Mouse (Mus musculus) heart, embryonic 14.5 days (tissue): ENCODE measurements around the gene Enah. TPM values are rescaled to one million over a fixed set of nuclear protein-coding genes. Genes with fewer than 3 reads are reported as not detected.

Experiments
- ATAC-seq: fragments of 200-750 bp; cut with Nextera tagmentation; 2 replicates; pipeline ENCODE4 v1.8.0; 2017; ENCODE audit warnings: low read depth, moderate TSS enrichment; ENCODE audit not compliant: insufficient number of reproducible peaks, insufficient read depth, low FRiP score
- H3K27ac ChIP-seq, 2 experiments: fragments of 200-500 bp in 1 of 2; fragments of 300-500 bp in 1 of 2; sonication (generic) in 1 of 2; replicated peaks in 1 of 2; 2 replicates each; pipeline ENCODE4 v1.5.1; 2012 to 2014; ENCODE audit warnings: low read depth in 2 of 2, low read length in 2 of 2, control low read depth in 1 of 2, mild to moderate bottlenecking in 1 of 2, mixed read lengths in 1 of 2; ENCODE audit not compliant: control insufficient read depth in 1 of 2, insufficient read depth in 1 of 2
- H3K27me3 ChIP-seq: fragments of 300-500 bp; sonication (generic); 2 replicates; pipeline ENCODE4 v1.6.1; 2014; ENCODE audit warnings: mild to moderate bottlenecking, low read length, control low read depth; ENCODE audit not compliant: control insufficient read depth, insufficient read depth
- H3K36me3 ChIP-seq: fragments of 300-500 bp; sonication (generic); 2 replicates; pipeline ENCODE4 v1.6.1; 2014; ENCODE audit warnings: mild to moderate bottlenecking, control low read depth, low read length, mixed read lengths; ENCODE audit not compliant: control insufficient read depth, insufficient read depth
- H3K4me1 ChIP-seq, 2 experiments: fragments of 200-500 bp in 1 of 2; fragments of 300-500 bp in 1 of 2; sonication (generic) in 1 of 2; 2 replicates each; pipeline ENCODE4 v1.6.1; 2012 to 2014; ENCODE audit warnings: low read length in 2 of 2, control low read depth in 1 of 2, mixed read lengths in 1 of 2; ENCODE audit not compliant: control insufficient read depth in 2 of 2, insufficient read depth in 2 of 2
- H3K4me2 ChIP-seq: fragments of 300-500 bp; sonication (generic); 2 replicates; pipeline ENCODE4 v1.6.1; 2014; ENCODE audit warnings: mild to moderate bottlenecking, low read length
- H3K4me3 ChIP-seq, 2 experiments: fragments of 200-500 bp in 1 of 2; fragments of 300-500 bp in 1 of 2; sonication (generic) in 1 of 2; 2 replicates each; pipeline ENCODE4 v1.5.1; 2012 to 2014; ENCODE audit warnings: low read length in 2 of 2, mild to moderate bottlenecking in 2 of 2, control low read depth in 1 of 2, low read depth in 1 of 2, moderate library complexity in 1 of 2; ENCODE audit not compliant: control insufficient read depth in 1 of 2, insufficient read depth in 1 of 2
- H3K9ac ChIP-seq: fragments of 300-500 bp; sonication (generic); 2 replicates; pipeline ENCODE4 v1.6.1; 2014; ENCODE audit warnings: mild to moderate bottlenecking, low read length
- H3K9me3 ChIP-seq: fragments of 300-500 bp; sonication (generic); 2 replicates; pipeline ENCODE4 v1.6.1; 2016; ENCODE audit warnings: low read length, control low read depth; ENCODE audit not compliant: control insufficient read depth
- WGBS: fragments of 180-500 bp; shearing (Covaris S2); extraction: QIAGEN DNeasy Blood & Tissue Kit; methylation state at CpG from one replicate; pipeline ENCODE4 v1.1.7; 2014; 5-methylcytosine and 5-hydroxymethylcytosine counted together
- polyA plus RNA-seq: library from polyadenylated mRNA; unstranded; fragments of >200 nt; fragmentation: Nextera tagmentation; extraction: Ambion mirVana; gene quantifications from 2 replicates; pipeline ENCODE4 v1.2.1, GENCODE M21; 2014

The Enah gene
- polyA plus RNA-seq, 1 experiment from 2014 or later: 26.1 TPM

DNA sequence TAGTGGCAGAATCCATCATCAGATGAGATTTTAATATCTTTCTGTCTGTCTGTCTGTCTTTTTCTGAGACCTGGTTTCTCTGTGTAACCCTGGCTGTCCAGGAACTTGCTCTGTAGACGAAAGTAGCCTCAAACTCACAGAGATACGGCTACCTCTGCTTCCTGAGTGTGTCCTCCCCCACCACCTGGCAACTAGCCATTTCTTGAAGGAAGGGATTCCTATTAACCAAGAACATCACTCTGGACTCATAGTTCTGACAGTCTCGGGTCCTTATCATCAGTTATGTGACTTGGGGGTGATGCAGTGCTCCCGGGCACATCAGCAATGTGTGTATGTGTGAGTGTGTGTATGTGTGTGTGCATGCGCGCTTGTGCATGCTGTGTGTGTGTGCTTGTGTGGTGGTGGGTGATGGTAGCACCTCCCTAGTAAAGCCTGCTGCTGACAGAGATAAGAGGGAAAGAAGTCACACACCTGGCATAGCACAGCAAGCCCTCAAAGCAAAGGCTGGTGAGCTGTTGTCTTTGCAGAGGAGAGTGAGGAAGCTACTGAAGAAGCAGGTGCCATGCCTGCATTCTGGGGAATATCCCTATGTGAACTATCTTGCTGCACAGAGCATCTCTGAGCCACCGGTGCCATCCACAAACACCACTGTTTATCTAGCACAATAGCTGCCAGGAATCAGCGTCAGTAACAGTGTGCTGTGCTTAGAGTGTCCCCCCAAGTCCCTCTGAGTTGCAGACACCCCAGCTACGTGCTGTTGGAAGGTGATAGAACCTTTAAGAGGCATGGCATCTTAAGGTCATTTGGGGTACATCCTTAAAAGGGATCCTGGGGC, 146.5 kb downstream of the Enah start:
- ATAC-seq: no peak
- H3K4me3 ChIP-seq: no peak overlapping the region
- no peak overlapping the region for H3K9ac ChIP-seq
- 60% methylated on average over 9 of the region's 9 CpGs for WGBS
- no peaks in the 10 kb centered on the region for H3K4me1 ChIP-seq
- no peak overlapping the region for H3K27ac ChIP-seq
- no peak overlapping the region for H3K4me2 ChIP-seq
- no peaks in the 10 kb centered on the region; the same call in 1 of the 2 replicates for H3K27me3 ChIP-seq
- no peaks in the 10 kb centered on the region for H3K36me3 ChIP-seq
- H3K9me3 ChIP-seq: no peaks in the 10 kb centered on the region

DNA sequence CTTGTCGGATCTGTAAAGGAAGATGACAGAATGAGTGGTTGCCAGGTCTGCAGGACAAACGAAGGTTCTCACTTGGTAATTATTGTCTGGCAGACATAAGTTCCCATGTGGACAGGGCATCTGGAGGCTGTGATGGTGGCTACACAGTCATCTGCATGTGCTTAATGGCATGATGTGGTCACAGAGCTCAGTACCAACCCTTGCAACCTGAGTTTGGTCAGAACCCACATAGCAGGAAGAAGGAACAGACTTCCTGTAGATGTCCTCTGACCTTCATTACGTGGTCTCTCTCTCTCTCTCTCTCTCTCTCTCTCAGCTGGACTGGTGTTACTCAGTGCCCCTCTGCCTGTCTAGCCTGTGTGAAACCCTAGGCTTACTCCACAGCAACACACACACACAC, 147.2 kb downstream of the Enah start:
- no peaks in the 10 kb centered on the region for H3K4me1 ChIP-seq
- no peak overlapping the region for H3K27ac ChIP-seq
- H3K27me3 ChIP-seq: no peaks in the 10 kb centered on the region
- no peaks in the 10 kb centered on the region for H3K36me3 ChIP-seq
- whole genome bisulfite sequencing: 66% methylated on average over 3 of the region's 3 CpGs
- H3K4me3 ChIP-seq: no peak overlapping the region
- no peaks in the 10 kb centered on the region for H3K9me3 ChIP-seq
- ATAC-seq: no peak
- no peak overlapping the region for H3K4me2 ChIP-seq
- H3K9ac ChIP-seq: no peak overlapping the region

DNA sequence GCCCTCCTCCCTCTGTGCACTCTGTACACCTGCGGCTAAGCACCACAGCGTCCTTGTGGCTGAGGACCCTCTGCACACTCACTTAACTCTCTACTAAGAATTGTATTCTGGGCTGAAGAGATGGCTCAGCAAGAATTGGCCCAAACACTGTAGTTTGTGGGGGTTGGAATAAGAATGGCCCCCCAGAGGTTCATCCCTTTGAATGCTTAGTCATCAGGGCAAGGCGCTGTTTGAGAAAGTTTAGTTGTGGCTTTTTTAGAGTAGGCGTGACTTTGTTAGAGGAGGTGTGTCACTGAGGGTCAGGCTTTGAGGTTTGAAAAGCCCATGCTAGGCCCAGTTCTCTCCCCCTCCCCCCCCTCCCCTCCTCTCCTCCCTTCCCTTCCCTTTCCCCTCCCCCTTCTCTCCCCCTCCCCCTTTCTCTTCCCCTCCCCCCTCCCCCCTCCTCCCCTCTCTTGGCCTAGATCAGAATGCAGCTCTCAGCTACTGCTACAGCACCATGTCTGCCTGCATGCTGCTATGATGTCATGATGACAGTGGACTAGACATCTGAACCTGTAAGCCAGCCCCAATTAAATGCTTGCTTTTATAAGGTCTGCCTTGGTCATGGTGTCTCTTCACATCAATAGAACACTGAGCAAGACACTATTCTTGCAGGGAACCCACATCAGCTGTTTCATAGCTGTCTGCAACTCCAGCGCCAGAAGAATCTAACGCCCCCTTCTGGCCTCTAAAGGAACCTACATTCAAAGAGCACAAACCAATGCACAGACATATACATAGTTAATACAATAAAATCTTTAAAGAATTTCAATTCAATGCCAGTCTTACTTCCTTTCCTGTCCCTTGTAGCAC, 153.1 kb downstream of the Enah start:
- H3K27ac ChIP-seq: no peak overlapping the region
- peaks cover 0 to 2% of the 10 kb centered on the region in 2 experiments; a peak in 1 of 4 replicates for H3K4me1 ChIP-seq
- ATAC-seq: no peak
- no peaks in the 10 kb centered on the region for H3K9me3 ChIP-seq
- no peak overlapping the region for H3K9ac ChIP-seq
- H3K36me3 ChIP-seq: no peaks in the 10 kb centered on the region
- 82% methylated on average over 6 of the region's 6 CpGs for WGBS
- H3K4me3 ChIP-seq: no peak overlapping the region
- H3K27me3 ChIP-seq: no peaks in the 10 kb centered on the region
- no peak overlapping the region for H3K4me2 ChIP-seq

- no peaks in the 10 kb centered on the region for H3K36me3 ChIP-seq
- no peaks in the 10 kb centered on the region for H3K9me3 ChIP-seq
- H3K4me3 ChIP-seq: no peak overlapping the region
- peaks cover under 1 to 2% of the 10 kb centered on the region in 2 experiments; a peak in 1 of 4 replicates for H3K4me1 ChIP-seq
- no peak overlapping the region for H3K9ac ChIP-seq
- no peaks in the 10 kb centered on the region for H3K27me3 ChIP-seq
- WGBS: 69% methylated on average over 5 of the region's 5 CpGs
- no peak overlapping the region for H3K27ac ChIP-seq
- no peak for ATAC-seq
- H3K4me2 ChIP-seq: no peak overlapping the region
Measured at GRCm38 (mm10) chr1:181865863-181866216, 153.9 kb downstream of the Enah start.

GRCm38 (mm10) chr1:181864971-181865862, 154.6 kb downstream of the Enah start:
- no peak overlapping the region for H3K9ac ChIP-seq
- no peak overlapping the region for H3K4me3 ChIP-seq
- no peak overlapping the region for H3K4me2 ChIP-seq
- no peaks in the 10 kb centered on the region for H3K9me3 ChIP-seq
- ATAC-seq: no peak
- peaks cover 2 to 5% of the 10 kb centered on the region in 2 experiments; a peak in 1 of 4 replicates for H3K4me1 ChIP-seq
- no peaks in the 10 kb centered on the region for H3K36me3 ChIP-seq
- no peak overlapping the region for H3K27ac ChIP-seq
- WGBS: 69% methylated on average over 11 of the region's 11 CpGs
- H3K27me3 ChIP-seq: no peaks in the 10 kb centered on the region

DNA sequence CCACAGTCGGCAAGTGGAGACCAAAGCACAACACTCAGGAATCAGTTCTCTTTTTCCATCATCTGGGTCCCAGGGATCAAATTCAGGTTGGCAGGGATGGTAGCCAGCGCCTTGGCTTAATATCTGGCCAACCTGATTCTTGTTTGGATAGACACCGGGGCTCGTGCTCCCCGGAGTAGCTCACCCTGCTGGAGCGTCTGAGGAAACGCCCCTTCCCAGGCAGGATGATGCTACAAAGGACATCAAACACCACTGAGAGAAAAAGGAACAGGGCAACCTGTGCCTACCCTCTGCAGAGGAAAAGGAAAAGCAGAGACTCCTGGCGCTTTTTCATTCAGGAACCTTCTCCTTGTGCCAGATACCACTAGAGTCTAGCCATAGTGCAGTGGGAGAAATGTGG, 156.4 kb downstream of the Enah start:
- Histone ChIP-seq H3K4me2 (no peak overlapping the region), H3K27ac (no peak overlapping the region), H3K4me3 (no peak overlapping the region), H3K36me3 (no peaks in the 10 kb centered on the region), H3K9me3 (no peaks in the 10 kb centered on the region), H3K27me3 (no peaks in the 10 kb centered on the region), H3K4me1 (peaks cover 2 to 5% of the 10 kb centered on the region in 2 experiments; a peak in 1 of 4 replicates), H3K9ac (no peak overlapping the region)
- no peak for ATAC-seq
- WGBS: 34% methylated on average over 8 of the region's 8 CpGs
